Mouse (Mus musculus) liver, adult 2 months (tissue): ENCODE measurements at regions not wholly inside any gene's neighbourhood (a gene's known extent, or its start where the extent isn't known, plus 50 kb on each side); places are given as distances from the start of the nearest gene placed in this dataset.
"Not testable (repeated sequence)": the region's sequence is repeated elsewhere in the genome, so short reads cannot be mapped to it uniquely, and the experiment has no call there.

Experiments
- CTCF ChIP-seq: fragments of 200-500 bp; IDR thresholded peaks from 2 replicates; pipeline ENCODE4 v1.5.1; 2011; ENCODE audit warnings: low read depth, low read length, control low read depth
- POLR2A ChIP-seq: fragments of 200-500 bp; IDR thresholded peaks from 2 replicates; pipeline ENCODE4 v1.6.1; 2011; ENCODE audit warnings: low read length, control low read depth; ENCODE audit not compliant: insufficient read depth; ENCODE audit errors: extremely low read depth

- not testable (repeated sequence) for TF ChIP-seq POLR2A, CTCF
Measured at GRCm38 (mm10) chr14:53101362-53101761, 605.8 kb upstream of the Olfr1507 start.
